Mouse (Mus musculus) forelimb bud, embryonic 11.5 days (tissue): Measurements from ENCODE around the gene Anapc2.

ENCODE experiments used
- DNase-seq: peaks from one replicate; pipeline ENCODE4 v3.0.0-alpha.2; 2012; ENCODE audit warnings: low read depth, low spot score

Gene Anapc2

DNA sequence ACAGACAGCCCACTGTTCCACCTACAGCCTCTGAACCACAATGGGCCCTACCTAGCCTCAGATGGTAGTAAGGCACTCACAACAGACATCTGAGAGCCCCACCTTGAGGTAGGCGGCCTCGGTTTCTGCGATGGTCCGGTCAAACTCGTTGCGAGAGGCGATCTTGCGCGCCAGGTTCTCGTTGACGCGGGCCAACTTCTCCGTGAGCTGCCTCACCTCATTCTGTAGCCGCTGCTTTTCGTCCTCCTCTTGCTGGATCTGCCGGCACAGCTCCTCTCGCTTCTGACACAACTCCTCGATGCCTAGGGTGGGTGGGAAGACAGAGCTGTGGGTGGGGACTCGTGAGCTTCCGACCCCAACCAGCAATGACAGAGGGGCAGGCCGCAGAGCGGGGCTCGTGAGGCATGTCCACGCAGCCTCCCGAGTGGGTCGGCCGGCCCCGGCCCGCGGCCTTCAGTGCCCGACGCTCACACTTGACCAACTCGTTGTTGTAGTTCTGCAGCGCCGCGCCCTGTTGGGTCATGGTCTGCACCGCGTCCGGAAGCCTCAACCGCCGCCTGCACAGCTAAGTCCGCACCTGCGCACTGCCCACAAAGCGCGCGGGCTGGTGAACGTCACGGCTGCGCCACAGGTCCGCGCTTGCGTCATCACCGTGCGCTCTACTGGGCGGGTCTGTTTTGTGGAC, at the start of gene Anapc2, which contains the start of gene Ssna1:
Gene Anapc2, plus strand, starts transcription at position 652 of the 685 bp plus-strand sequence.
Gene Ssna1, minus strand, starts transcription at position 612 of the 685 bp plus-strand sequence.
- peak; percentile 97 for DNase-seq

DNA sequence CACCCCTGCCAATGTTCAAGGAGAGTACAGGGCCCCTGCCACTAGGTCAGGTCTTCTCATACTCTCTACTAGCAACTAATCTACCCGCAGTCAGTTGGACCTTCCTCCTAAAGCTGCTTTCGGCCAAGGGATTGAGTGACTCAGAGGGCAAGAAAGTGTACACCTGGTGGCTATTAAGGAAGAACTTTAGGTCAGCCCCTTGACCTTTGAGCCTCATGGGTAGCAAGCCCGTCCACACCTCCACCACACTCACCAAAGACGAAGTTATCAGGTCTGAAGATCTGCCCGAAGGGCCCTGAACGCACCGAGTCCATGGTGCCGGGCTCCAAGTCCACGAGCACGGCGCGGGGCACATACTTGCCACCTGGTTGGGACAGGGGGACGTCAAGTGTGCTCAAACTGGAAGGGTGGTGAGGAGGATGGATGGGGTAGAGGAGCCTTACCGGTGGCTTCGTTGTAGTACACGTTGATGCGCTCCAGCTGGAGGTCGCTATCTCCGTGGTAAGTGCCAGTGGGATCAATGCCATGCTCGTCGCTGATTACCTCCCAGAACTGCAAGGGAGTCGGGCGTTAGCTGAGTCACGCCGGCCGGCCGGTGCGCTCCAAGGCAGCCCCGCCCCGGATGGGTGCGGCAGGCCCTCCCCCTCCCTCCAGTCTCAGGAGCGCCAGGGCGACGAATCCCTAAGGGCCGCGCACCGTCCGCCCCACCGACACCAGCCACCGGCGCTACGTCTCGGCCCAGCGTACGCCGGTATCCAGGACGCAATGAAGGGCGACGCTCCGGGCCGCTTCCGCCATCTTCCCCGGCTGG, 48.4 kb upstream of the Anapc2 start:
- no peak for DNase-seq

DNA sequence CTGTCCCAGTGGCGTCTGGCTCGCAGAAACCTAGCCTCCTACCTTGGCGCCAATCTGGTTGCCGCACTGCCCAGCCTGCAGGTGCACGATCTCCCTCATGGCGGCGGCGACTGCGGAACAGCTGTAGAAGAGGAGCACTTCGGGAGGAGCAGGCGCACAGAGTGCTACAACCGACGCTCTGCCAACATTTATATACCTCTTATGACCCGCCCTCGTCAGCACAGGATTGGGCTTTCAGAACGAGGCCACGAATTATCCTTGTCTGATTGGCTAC, 47.8 kb upstream of the Anapc2 start, which contains the start of gene Tubb4b:
Gene Tubb4b, minus strand, starts transcription at position 211 of the 274 bp plus-strand sequence.
- no peak for DNase-seq

DNA sequence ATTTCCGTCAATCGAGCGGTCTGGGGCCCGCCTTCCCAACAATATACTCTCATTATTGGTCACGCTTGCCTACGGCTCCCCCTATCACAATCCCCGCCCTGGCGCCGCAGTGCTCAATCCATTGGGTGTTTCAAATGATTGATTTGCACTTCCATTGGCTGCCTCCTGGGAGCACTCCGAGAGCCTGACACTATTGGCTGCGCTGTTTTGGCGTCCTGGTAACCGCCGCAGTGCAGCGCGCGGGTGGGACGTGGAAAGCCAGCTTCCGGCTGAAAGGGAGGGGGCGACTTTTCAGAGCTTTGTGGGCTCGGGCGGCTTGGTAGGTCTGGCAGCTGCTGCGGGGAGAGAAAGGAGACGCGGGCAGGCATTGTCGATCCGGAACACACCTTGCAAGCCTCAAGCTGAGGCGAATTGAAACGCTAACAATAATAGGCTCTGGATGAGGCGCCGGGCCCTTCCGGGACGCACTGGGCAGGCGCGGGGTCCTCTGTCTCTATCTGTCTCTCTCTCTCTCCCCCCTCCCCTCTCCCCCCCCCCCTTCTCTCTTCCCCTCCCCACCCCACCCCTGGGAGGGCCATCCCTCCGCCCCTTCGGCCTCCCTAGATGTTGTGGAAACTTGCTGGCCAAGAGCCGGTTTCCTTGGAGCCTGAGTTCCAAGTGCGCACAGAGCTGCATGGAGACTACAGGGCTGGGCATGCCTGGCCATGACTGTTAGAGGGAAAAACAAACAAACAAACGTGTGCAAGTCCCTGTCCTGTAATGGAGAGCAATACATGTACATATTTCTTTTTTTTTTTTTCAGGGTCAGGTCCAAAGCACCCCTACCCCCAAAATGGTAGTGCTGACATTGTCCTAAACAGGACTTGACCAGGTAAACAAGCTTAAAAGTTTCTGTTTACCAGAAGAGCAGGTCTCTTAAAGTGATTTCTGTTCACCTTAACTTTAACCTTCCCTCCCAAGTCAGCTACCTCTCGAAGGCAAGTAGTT, 47.2 kb upstream of the Anapc2 start:
- DNase-seq, result peak; percentile 99

DNA sequence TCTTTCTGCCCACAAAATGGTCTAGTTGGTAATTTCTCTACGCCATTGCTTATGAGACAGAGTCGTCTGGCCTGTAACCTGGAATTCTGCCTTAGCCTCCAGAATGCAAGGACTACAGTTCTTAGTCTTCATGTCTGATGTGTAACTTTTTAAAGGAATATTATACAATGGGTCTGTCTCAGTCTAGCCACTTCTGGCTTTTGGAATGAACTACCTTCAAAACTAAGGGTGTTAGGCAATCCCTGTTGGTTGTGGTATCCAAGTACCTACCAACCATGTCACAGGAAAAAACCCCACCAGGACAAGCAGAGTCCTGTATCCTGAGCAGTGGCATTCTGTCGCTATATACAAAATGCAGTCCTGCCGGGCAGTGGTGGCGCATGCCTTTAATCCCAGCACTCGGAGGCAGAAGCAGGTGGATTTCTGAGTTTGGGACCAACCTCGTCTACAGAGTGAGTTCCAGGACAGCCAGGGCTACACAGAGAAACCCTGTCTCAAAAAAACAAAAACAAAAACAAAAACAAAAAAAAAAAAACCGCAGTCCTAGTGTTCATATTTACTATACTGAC, 46.4 kb upstream of the Anapc2 start:
- no peak for DNase-seq

DNA sequence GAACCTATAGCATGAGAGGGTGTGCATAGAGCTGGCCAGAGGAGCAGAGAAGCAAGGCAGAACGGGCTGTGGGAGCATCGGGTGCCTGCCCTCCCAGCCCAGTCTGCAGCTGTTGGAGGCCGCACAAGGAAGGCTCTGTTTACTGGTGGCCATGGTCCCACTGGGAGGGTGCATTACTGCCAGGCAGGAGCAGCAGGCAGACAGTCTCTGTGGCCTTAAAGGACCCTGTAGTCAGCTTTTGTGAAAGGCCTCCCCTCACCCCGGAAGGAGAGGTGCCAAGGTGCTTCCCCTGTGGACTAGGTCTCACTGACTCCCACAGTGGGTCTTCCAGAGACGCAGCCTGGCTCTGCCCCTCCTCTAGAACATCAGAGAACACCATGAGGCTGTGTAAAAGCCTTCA, 45.4 kb upstream of the Anapc2 start:
- DNase-seq, result no peak

DNA sequence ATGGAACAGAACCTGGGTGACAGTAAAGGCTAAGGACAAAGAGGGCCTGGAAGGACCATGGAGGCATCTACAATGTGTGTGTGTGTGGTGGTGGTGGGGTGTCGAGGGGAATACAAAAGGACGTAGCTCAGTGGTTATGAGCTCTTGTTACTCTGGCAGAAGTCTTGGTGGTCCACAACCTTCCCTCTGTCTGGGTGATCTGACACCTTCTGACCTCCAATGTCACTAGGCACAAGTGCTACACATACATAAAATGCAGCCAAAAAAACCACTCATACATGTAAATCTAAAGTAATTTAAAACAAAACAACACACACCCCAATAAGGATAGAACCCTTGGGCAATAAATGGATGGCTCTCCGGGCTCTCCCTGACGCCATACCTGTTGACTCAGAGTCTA, 44.9 kb upstream of the Anapc2 start:
- no peak for DNase-seq

DNA sequence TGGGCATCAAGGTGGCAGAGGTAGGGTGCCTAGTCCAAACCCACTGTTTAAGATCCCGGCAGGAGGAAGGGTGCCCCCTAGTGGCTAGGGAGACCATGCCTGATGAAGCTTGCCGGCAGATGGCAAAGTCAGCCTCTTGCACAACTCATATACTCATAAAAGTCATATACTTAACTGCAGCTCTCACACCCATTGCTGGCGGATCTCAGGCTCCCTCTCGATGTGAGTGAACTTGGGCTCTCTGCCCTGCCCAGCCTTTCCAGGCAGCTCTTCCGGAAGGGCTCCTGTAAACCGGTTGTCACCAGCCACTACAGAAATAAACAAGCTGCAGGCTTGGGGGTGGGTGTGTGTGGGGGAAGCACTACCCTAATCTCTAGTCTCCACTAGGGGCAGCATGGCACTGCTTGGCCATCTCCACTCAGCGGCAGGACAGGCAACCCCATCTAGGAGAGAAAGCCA, 43.8 kb upstream of the Anapc2 start:
- peak; percentile 84 for DNase-seq

DNA sequence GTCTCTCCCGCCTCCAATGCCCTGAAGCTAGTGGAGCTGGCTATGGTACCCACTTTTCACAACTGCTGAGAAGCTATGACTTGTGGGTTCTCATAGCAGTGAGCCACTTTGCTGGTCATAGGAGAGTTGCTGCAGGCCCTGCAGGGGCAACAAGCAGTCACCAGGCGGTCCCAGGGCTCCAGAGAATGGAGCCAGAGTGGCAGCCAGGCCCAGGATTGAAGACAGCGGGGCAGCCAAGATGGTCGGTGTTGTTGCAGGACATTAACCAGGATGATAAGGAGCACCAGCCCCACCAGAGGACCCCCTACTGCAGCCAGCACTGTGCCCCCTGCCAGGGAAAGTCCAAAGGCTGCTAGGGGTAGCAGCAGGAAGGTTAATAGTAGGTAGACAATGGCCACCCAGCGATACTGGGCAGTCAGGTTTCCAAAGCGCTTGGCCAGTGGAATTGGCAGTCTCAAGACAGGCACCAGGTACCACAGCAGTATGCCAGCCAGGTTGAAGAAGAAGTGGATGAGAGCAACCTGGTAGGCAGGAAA, 43.2 kb upstream of the Anapc2 start:
- DNase-seq, result no peak

DNA sequence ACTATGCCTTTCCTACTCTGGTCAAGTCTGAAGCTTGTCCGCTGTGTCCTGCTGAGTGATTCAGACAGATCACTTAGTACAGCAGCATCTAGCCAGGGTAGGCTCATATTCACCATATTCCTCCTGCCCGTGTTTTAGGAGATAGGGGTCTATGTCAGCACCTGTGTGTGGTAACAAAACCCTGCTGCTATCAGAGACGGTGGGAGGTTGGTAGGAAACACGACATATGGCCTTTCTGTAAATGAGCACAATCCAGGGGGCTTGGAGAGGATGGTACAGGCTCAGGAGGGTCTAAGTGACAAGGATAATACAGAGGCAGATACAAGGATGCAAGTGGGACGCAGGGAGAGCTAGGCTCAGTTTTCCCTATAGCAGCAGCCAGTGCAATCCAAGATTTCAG, 42.7 kb upstream of the Anapc2 start:
- DNase-seq, result no peak

DNA sequence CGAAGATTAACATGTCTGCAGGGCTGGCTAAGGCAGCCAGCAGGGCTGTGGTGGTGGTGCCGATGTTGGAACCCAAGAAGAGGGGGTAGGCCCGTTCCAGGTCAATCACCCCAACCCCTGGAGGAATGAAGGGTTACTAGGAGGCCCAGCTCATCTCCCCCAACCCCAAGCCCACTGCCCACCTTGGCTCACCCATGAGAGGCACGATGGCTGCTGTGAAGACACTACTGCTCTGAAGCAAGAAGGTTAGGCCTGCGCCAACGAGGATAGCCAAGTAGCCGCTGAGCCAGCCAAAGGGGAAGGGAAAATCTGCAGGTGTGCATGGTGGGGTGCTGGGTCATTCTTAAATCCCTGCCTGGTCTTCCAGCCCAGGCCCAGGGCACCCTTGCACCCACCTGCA, 41.7 kb upstream of the Anapc2 start:
- DNase-seq, result no peak

DNA sequence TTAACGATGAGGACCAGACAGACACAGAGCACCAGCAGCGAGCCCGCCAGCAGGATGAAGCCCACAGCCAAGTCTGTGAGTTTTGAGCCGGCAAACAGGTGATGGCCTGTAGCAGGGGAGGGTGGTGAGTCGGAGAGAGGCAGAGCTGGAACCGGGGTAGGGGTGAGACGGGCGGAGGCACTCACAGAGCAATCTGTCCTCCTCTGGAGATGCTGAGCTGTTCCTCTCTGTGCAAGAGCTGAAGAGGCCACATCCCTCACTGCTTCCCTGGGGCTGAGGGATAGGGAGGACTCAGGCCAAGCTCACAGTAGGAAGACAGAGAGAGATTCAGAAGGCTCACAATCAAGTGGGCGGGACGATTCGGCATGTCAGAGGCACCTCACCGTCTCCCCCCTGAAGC, 41.2 kb upstream of the Anapc2 start:
- DNase-seq, result no peak

DNA sequence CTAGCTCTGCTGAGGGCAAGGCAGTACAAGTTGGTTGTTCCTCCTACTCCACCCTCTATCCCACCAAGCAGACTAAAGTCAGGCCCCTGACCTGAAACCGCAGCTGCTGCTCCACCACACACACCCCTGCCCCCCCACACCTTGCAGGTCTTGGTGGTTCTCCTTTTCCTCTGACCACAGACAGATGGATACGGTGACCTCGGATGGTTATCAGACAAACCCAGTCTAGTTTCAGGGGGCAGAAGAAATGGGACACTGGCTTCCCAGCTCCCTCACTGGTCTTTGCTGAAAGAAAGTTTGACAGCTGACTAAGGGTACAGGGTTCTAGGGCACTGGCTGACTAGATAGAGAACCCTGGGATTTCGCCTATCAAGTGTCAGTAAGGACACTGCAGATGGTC, 38.9 kb upstream of the Anapc2 start:
- DNase-seq, result no peak

DNA sequence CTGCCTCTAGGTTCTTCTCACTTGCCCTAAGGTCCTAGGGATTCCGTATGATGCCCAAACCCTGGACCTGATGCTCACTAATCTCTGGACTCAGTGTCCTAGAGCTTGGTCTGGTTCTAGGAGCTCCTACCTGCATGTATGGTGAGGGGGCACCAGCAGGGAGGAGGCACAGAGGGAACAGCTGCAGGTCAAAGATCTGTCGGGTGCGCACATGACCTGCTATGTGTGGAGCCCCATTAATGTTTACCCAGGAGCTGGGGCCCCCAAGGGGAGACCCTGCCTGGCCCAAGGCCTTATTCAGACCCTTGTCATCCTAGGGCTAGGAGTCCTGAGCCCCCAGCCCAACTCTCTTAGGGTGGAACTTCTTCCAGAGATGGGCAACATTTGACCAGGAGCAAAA, 38.2 kb upstream of the Anapc2 start, which contains the start of gene Slc34a3:
Gene Slc34a3, minus strand, starts transcription at position 315 of the 400 bp plus-strand sequence.
- no peak for DNase-seq

DNA sequence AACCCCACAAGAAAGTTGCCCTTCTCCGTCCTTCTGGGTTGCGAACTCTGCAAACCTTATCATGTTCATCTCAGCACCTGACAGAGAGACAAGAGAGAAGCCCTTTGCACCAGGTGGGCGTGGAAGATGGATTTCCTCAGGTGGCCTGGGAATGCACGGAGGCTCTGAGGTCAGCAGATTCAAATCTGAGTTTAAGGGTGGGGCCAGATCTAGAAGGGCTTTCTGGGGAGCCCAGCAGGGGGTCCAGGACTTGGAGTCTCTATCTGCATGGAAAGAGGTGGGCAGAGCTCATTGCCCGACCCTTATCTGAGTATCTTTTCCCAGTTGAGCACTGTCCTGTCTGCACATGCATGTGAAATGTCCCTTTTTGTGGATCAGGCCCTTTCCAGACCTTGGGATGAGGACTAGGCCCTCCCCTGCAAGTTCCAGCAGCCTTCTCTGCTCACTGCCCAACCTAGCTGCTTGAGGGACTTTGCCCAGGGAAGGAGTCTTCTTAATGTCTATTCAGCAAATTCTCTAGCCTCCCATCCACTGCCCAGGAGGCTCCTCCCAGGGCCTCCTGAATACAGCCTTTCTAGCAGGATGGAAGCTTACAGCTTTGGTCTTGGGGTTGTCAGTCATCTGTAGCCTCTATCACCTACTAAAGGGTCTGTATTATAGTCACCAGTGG, 37.6 kb upstream of the Anapc2 start:
- no peak for DNase-seq

DNA sequence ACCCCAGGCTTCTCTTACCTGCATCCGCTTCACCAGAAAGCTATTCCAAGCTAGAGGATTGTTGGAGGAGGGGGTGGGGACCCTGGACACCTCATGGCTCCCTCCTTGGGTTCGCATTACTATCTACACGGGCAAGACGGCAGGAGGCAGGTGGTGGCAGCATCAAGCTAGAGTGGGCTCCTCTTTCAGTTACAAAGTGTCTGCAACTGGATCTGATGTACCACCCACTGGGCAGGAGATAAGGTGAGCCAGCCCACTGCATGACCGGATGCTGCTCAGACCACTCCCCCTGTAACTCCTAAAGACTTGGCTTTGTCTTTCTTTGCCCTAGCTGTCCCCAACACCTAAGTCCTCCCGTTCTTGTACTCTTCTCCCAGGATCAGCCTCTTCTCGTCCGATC, 35.7 kb upstream of the Anapc2 start, which contains the start of gene Rnf224:
Gene Rnf224, minus strand, starts transcription at position 174 of the 400 bp plus-strand sequence.
- DNase-seq, result no peak

DNA sequence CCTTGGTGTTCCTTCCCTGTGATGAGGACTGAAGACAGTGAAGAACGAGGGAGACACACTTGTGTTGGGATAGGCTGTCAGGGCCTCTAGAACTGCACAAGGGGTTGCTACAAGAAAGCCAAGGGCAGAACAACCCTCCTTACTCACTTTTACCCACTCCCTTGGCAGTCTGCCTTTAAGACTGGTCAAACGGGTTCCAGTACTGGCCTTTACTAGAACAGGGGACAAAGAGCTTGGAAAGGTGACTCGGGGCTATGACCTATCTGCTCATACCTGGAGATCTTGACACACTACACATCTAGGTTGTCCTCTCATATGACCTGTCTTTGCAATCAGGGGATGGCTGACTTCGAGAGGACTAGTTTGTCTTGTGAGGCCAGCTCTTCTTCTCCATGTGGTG, 34.8 kb upstream of the Anapc2 start:
- no peak for DNase-seq

DNA sequence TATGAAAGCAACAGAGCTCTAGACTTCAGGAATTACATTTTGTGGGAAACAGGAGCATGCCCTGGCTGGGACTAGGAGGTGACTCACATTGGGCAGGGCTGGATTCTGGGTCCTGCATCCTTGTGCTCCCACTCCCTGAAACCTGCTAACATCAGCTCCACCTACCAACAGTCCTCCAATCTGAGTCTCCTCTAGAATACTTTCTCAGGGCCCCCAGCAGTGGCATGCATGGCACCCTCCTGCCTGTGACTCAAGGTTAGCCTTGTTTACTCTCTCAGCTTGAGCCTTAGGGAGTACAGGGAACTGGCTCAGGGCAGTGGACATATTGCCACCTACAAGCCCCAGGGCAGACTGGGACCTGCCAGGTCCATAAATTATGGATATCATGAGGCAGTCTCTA, 34.2 kb upstream of the Anapc2 start:
- no peak for DNase-seq

DNA sequence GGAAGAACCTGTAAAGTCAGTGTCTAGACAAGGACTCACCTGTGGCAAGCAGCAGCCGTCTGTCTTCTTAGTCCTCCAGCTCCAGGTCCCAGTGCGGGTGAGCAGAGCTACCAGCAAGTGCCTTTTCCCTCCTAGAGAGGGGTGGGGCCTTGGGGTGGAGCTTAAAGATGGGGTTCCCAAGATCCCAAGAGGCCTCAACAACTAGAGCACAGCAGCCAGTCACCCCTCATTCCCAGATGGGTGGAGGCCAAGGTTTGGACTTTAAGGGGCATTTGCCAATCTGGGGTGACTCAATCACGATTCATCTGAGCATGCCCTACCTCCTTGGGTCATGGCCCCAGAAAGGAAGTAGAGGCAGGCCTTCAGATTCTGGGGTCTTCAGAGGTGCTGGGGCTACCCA, 32.5 kb upstream of the Anapc2 start:
- no peak for DNase-seq

DNA sequence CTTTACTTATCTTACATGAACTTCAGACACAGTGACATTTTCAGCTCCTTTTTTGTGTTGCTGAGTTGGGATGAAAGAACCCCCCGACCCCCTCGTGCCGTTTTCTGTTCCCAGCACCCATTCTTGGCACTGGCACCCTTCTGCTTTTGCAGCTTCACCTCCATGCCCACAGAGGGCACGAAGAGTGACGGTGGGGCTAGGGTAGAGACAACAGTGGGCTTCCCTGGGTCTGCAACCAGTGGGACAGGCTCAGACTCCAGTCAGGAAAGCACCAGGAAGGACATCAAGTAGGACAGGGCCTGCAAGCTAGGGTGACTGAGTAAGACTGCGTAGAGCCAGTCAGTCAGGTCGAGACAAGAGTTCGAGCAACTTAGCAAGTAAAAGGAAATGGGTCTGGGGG, 32.0 kb upstream of the Anapc2 start:
- DNase-seq, result no peak
